Mouse (Mus musculus): Measurements from ENCODE around the gene Cdk5rap1. TPM values are rescaled to one million over a fixed set of nuclear protein-coding genes. Genes with fewer than 3 reads are reported as not detected.
"Not testable (repeated sequence)": the region's sequence is repeated elsewhere in the genome, so short reads cannot be mapped to it uniquely, and the experiment has no call there.

Gene Cdk5rap1
- polyA plus RNA-seq, 1 experiment from 2014 or later: 15.9 TPM

GRCm38 (mm10) chr2:154339356-154339755 is 33.5 kb downstream of the Cdk5rap1 start:
- no peak overlapping the region for H3K4me3 ChIP-seq (ENCODE audit: low read length)
- no peaks in the 10 kb centered on the region for H3K4me1 ChIP-seq (ENCODE audit: control insufficient read depth, insufficient read depth, low read depth, low read length)
- no peaks in the 10 kb centered on the region for H3K27me3 ChIP-seq (replicated peaks; ENCODE audit: control insufficient read depth, insufficient read depth, low read length)
- H3K27ac ChIP-seq (ENCODE audit: low read depth, low read length): no peak overlapping the region
- H3K4me2 ChIP-seq (ENCODE audit: low read length): no peak overlapping the region
- no peak for ATAC-seq
- H3K9me3 ChIP-seq (ENCODE audit: control insufficient read depth, low read length): no peaks in the 10 kb centered on the region
- peaks cover 8% of the 10 kb centered on the region for H3K36me3 ChIP-seq (ENCODE audit: control insufficient read depth, insufficient read depth, low read length)
- no peak overlapping the region for H3K9ac ChIP-seq (ENCODE audit: low read depth, low read length)
- WGBS: 77% methylated on average over 2 of the region's 2 CpGs

GRCm38 (mm10) chr2:154338161-154338560 is 34.6 kb downstream of the Cdk5rap1 start:
- 95% methylated on average over 1 of the region's 1 CpGs for WGBS
- H3K9me3 ChIP-seq (ENCODE audit: control insufficient read depth, low read length): no peaks in the 10 kb centered on the region
- H3K4me3 ChIP-seq (ENCODE audit: low read length): no peak overlapping the region
- peaks cover 8% of the 10 kb centered on the region for H3K36me3 ChIP-seq (ENCODE audit: control insufficient read depth, insufficient read depth, low read length)
- H3K4me2 ChIP-seq (ENCODE audit: low read length): no peak overlapping the region
- no peak for ATAC-seq
- no peaks in the 10 kb centered on the region for H3K27me3 ChIP-seq (replicated peaks; ENCODE audit: control insufficient read depth, insufficient read depth, low read length)
- H3K27ac ChIP-seq (ENCODE audit: low read depth, low read length): no peak overlapping the region
- H3K9ac ChIP-seq (ENCODE audit: low read depth, low read length): no peak overlapping the region
- no peaks in the 10 kb centered on the region for H3K4me1 ChIP-seq (ENCODE audit: control insufficient read depth, insufficient read depth, low read depth, low read length)

- no peak overlapping the region for H3K4me2 ChIP-seq (ENCODE audit: low read length)
- no peaks in the 10 kb centered on the region for H3K9me3 ChIP-seq (ENCODE audit: control insufficient read depth, low read length)
- peaks cover 1% of the 10 kb centered on the region for H3K36me3 ChIP-seq (ENCODE audit: control insufficient read depth, insufficient read depth, low read length)
- ATAC-seq: no peak
- no peaks in the 10 kb centered on the region for H3K27me3 ChIP-seq (replicated peaks; ENCODE audit: control insufficient read depth, insufficient read depth, low read length)
- no peak overlapping the region for H3K27ac ChIP-seq (ENCODE audit: low read depth, low read length)
- no peaks in the 10 kb centered on the region for H3K4me1 ChIP-seq (ENCODE audit: control insufficient read depth, insufficient read depth, low read depth, low read length)
- WGBS: 67% methylated on average over 4 of the region's 4 CpGs
- H3K9ac ChIP-seq (ENCODE audit: low read depth, low read length): no peak overlapping the region
- no peak overlapping the region for H3K4me3 ChIP-seq (ENCODE audit: low read length)
Observed at GRCm38 (mm10) chr2:154335572-154335971, 37.2 kb downstream of the Cdk5rap1 start.

GRCm38 (mm10) chr2:154326852-154327251 is 46.0 kb downstream of the Cdk5rap1 start:
- no peak for ATAC-seq
- Histone ChIP-seq H3K27me3 (replicated peaks; ENCODE audit: control insufficient read depth, insufficient read depth, low read length) (no peaks in the 10 kb centered on the region), H3K27ac (ENCODE audit: low read depth, low read length) (no peak overlapping the region), H3K4me2 (ENCODE audit: low read length) (no peak overlapping the region), H3K4me1 (ENCODE audit: control insufficient read depth, insufficient read depth, low read depth, low read length) (no peaks in the 10 kb centered on the region), H3K9ac (ENCODE audit: low read depth, low read length) (no peak overlapping the region), H3K36me3 (ENCODE audit: control insufficient read depth, insufficient read depth, low read length) (no peaks in the 10 kb centered on the region), H3K4me3 (ENCODE audit: low read length) (no peak overlapping the region), H3K9me3 (ENCODE audit: control insufficient read depth, low read length) (no peaks in the 10 kb centered on the region)
- WGBS: 81% methylated on average over 3 of the region's 3 CpGs

GRCm38 (mm10) chr2:154313771-154314170 is 59.0 kb downstream of the Cdk5rap1 start:
- H3K27ac ChIP-seq (ENCODE audit: low read depth, low read length); H3K9ac ChIP-seq (ENCODE audit: low read depth, low read length); H3K4me2 ChIP-seq (ENCODE audit: low read length); H3K9me3 ChIP-seq (ENCODE audit: control insufficient read depth, low read length); H3K27me3 ChIP-seq (replicated peaks; ENCODE audit: control insufficient read depth, insufficient read depth, low read length); H3K4me1 ChIP-seq (ENCODE audit: control insufficient read depth, insufficient read depth, low read depth, low read length); ATAC-seq; H3K36me3 ChIP-seq (ENCODE audit: control insufficient read depth, insufficient read depth, low read length); H3K4me3 ChIP-seq (ENCODE audit: low read length): not testable (repeated sequence)
- 87% methylated on average over 5 of the region's 5 CpGs for WGBS

GRCm38 (mm10) chr2:154306927-154307326 is 65.9 kb downstream of the Cdk5rap1 start, which contains the start of gene Bpifb9b:
TSS of gene Bpifb9b (plus strand) at chr2:154307227.
- H3K9me3 ChIP-seq (ENCODE audit: control insufficient read depth, low read length); H3K4me1 ChIP-seq (ENCODE audit: control insufficient read depth, insufficient read depth, low read depth, low read length); H3K27ac ChIP-seq (ENCODE audit: low read depth, low read length); H3K36me3 ChIP-seq (ENCODE audit: control insufficient read depth, insufficient read depth, low read length); H3K4me3 ChIP-seq (ENCODE audit: low read length); H3K4me2 ChIP-seq (ENCODE audit: low read length); H3K27me3 ChIP-seq (replicated peaks; ENCODE audit: control insufficient read depth, insufficient read depth, low read length); ATAC-seq; H3K9ac ChIP-seq (ENCODE audit: low read depth, low read length): not testable (repeated sequence)
- 85% methylated on average over 4 of the region's 4 CpGs for WGBS

GRCm38 (mm10) chr2:154304604-154305003 is 68.2 kb downstream of the Cdk5rap1 start:
- not testable (repeated sequence) for ATAC-seq; H3K27ac ChIP-seq (ENCODE audit: low read depth, low read length); H3K9ac ChIP-seq (ENCODE audit: low read depth, low read length); H3K27me3 ChIP-seq (replicated peaks; ENCODE audit: control insufficient read depth, insufficient read depth, low read length); H3K4me1 ChIP-seq (ENCODE audit: control insufficient read depth, insufficient read depth, low read depth, low read length); H3K4me3 ChIP-seq (ENCODE audit: low read length); H3K4me2 ChIP-seq (ENCODE audit: low read length); H3K9me3 ChIP-seq (ENCODE audit: control insufficient read depth, low read length); H3K36me3 ChIP-seq (ENCODE audit: control insufficient read depth, insufficient read depth, low read length)
- 81% methylated on average over 1 of the region's 3 CpGs for WGBS

GRCm38 (mm10) chr2:154301763-154302162 is 71.0 kb downstream of the Cdk5rap1 start:
- Histone ChIP-seq H3K4me1 (ENCODE audit: control insufficient read depth, insufficient read depth, low read depth, low read length) (no peaks in the 10 kb centered on the region), H3K9me3 (ENCODE audit: control insufficient read depth, low read length) (no peaks in the 10 kb centered on the region), H3K27ac (ENCODE audit: low read depth, low read length) (no peak overlapping the region), H3K27me3 (replicated peaks; ENCODE audit: control insufficient read depth, insufficient read depth, low read length) (no peaks in the 10 kb centered on the region), H3K4me2 (ENCODE audit: low read length) (no peak overlapping the region), H3K4me3 (ENCODE audit: low read length) (no peak overlapping the region), H3K9ac (ENCODE audit: low read depth, low read length) (no peak overlapping the region), H3K36me3 (ENCODE audit: control insufficient read depth, insufficient read depth, low read length) (no peaks in the 10 kb centered on the region)
- no peak for ATAC-seq
- 88% methylated on average over 3 of the region's 3 CpGs for WGBS

- 9% methylated on average over 1 of the region's 1 CpGs for WGBS
- Histone ChIP-seq H3K4me1 (ENCODE audit: control insufficient read depth, insufficient read depth, low read depth, low read length) (no peaks in the 10 kb centered on the region), H3K4me3 (ENCODE audit: low read length) (no peak overlapping the region), H3K9me3 (ENCODE audit: control insufficient read depth, low read length) (no peaks in the 10 kb centered on the region), H3K4me2 (ENCODE audit: low read length) (no peak overlapping the region), H3K9ac (ENCODE audit: low read depth, low read length) (no peak overlapping the region), H3K27ac (ENCODE audit: low read depth, low read length) (no peak overlapping the region), H3K36me3 (ENCODE audit: control insufficient read depth, insufficient read depth, low read length) (no peaks in the 10 kb centered on the region), H3K27me3 (replicated peaks; ENCODE audit: control insufficient read depth, insufficient read depth, low read length) (no peaks in the 10 kb centered on the region)
- ATAC-seq: no peak
Observed at GRCm38 (mm10) chr2:154300496-154300895, 72.3 kb downstream of the Cdk5rap1 start.

GRCm38 (mm10) chr2:154294746-154295145 is 78.1 kb downstream of the Cdk5rap1 start:
- not testable (repeated sequence) for H3K4me3 ChIP-seq (ENCODE audit: low read length); H3K4me2 ChIP-seq (ENCODE audit: low read length)
- WGBS: under 1% methylated on average over 10 of the region's 10 CpGs

More at GRCm38 (mm10) chr2:154294746-154295145, 78.1 kb downstream of the Cdk5rap1 start:
- H3K36me3 ChIP-seq (ENCODE audit: control insufficient read depth, insufficient read depth, low read length); ATAC-seq; H3K9me3 ChIP-seq (ENCODE audit: control insufficient read depth, low read length); H3K27me3 ChIP-seq (replicated peaks; ENCODE audit: control insufficient read depth, insufficient read depth, low read length); H3K4me1 ChIP-seq (ENCODE audit: control insufficient read depth, insufficient read depth, low read depth, low read length); H3K9ac ChIP-seq (ENCODE audit: low read depth, low read length); H3K27ac ChIP-seq (ENCODE audit: low read depth, low read length): not testable (repeated sequence)

Measured in hindbrain, embryonic 16.5 days (tissue).